Mouse (Mus musculus) ES-Bruce4 (cell line): Measurements from ENCODE around the gene Jmjd1c.

Source experiments
- CTCF ChIP-seq: IDR thresholded peaks from one replicate; pipeline ENCODE4 v1.8.1; 2011; ENCODE audit warnings: low read depth, low read length
- EP300 ChIP-seq: IDR thresholded peaks from 2 replicates; pipeline ENCODE4 v1.6.1; 2011; ENCODE audit warnings: low read depth, low read length; ENCODE audit not compliant: insufficient read depth
- POLR2A ChIP-seq: IDR thresholded peaks from one replicate; pipeline ENCODE4 v1.8.1; 2011; ENCODE audit warnings: low read length; ENCODE audit not compliant: insufficient read depth

- no peak for TF ChIP-seq POLR2A
- no peak for TF ChIP-seq CTCF
- no peak for TF ChIP-seq EP300
Observed at GRCm38 (mm10) chr10:67066421-67066820, 29.5 kb upstream of the Jmjd1c start.
